In genomic region chr4:87781971-87782370, GRCm38 (mm10) we compare ENCODE assay signal across 17 mouse cellular contexts.
DNase-seq lines count a peak whose midpoint lies in the region.
"Had no signal": no experiment of that assay in that cellular context is flagged by ENCODE, and none has a peak within 500 bp of the region (broad histone marks: within the 10 kb centered on the region; RNA-seq: fewer than 3 reads in every experiment).

No protein-coding gene starts in this region.

- peak; percentile 31 for DNase-seq in left cerebral cortex, postnatal 4 days
- DNase-seq in left cerebral cortex, adult 18-20 months (ENCODE audit: low spot score in 2 of 2): no peak
- DNase-seq in cerebellum, adult 9-10 months: peak; percentile 71
- peak; percentile 55 to 64 for DNase-seq in cerebellum, postnatal 36 days
- no peak for DNase-seq in adrenal gland, adult (ENCODE audit: inconsistent age in 2 of 2, low spot score in 1 of 2)
- no peak for DNase-seq in left cerebral cortex, adult 8-10 months (ENCODE audit: low spot score in 2 of 2)
- DNase-seq in heart, postnatal 36 days: no peak
- DNase-seq: adrenal gland, postnatal 25 days; gastrocnemius, postnatal 14 days; kidney, adult 11 months; kidney, postnatal 14 days; layer of hippocampus, adult 9-11 months; liver, postnatal 0 days; lung, postnatal 4 days; right cerebral cortex, postnatal 4 days; thymus, adult 18-20 months; thymus, postnatal 36 days had no signal

- intact Hi-C loops in left cerebral cortex, postnatal 4 days (cut with DNase I): loop anchor here (10.0 kb wide), 1 partner anchor 563 kb away; no protein-coding TSS in a partner anchor
- intact Hi-C loops in heart, postnatal 36 days (cut with DNase I): loop anchor here (10.0 kb wide), 1 partner anchor 863 kb away; the partner anchor contains the start of gene Ifna13

Comparison
In these comparisons a context has a peak if more than half of its experiments do, and no peak if none do; other contexts are left out.
1. DNase-seq: peak in left cerebral cortex, postnatal 4 days (single experiment), cerebellum, adult 9-10 months (single experiment) and cerebellum, postnatal 36 days (2 of 2); none in left cerebral cortex, adult 18-20 months (0 of 2), adrenal gland, adult (0 of 2), left cerebral cortex, adult 8-10 months (0 of 2) and heart, postnatal 36 days (0 of 2).